Mouse (Mus musculus) spleen, adult 18-20 months (tissue): ENCODE data around the gene Pcnx3.
"Not testable (repeated sequence)": the region's sequence is repeated elsewhere in the genome, so short reads cannot be mapped to it uniquely, and the experiment has no call there.

Experiments
- DNase-seq, 2 experiments: peaks; one replicate each; pipeline ENCODE4 v3.0.0; 2022; ENCODE audit warnings: mixed read lengths in 2 of 2

The Pcnx3 gene

DNA sequence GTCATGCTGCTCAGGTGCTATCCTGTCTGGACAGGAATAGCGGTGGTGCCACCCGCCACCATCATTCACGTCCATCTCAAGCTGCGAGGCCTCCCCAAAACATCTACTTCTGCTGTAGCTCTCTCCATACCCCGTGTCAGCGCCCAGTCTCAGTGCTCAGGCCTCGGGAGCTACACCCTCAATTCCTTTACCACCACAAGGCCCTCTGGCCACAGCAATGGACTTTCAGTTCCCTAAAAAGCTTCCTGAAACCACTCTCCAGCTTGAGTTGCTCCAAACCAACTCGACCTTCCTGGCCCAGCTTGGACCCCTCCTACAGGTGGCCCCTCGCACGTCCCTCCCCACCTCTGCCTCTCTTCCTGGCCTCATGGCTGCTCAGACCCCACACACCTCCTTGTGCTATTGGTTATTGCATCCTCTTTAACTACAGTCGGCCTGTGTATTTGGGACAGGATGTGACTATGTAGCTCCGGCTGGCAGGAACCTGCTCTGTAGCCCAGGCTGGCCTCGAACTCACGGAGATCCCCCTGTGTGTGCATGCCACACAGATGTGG is 23.3 kb upstream of the Pcnx3 start:
- DNase-seq: no peak

DNA sequence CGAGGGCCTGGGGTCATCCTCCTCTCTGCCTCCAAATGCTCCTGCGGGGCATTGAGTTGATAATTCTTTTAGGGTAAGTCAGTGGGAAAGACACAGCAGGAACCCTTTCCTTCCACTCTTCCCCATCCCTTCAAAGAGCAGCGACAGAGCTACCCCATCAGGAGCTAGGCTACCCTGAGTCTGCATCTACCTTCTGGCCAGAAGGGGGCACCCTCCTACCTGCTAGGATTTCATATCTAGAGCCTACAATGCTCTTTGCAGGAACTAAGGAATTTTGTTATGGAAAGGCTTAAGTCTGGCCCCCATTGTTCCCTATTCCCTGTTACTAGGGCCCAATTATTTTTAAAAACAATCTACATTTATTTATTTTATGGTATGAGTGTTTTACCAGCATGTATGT is 22.5 kb upstream of the Pcnx3 start:
- peak in 1 of 2 experiments; percentile 70 for DNase-seq

DNA sequence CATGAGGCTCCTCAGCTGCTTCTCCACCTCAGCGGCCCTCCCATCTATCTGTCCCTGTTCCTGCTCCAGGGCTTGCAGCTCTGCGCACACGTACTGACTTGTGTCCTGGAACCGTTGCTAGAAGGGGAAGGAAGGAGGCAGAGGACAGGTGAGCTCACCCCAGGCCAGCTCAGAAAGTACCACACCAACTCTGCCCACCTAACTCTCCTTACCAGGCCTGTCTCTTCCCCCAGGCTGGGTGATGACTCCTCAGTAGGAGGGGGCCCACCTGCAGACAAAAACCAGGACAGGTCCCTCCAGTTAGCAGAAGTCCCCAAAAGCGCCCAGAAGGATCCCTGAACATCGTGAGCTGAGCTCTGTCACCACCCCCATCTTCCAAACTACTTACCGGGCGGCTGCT is 21.9 kb upstream of the Pcnx3 start:
- DNase-seq: no peak

DNA sequence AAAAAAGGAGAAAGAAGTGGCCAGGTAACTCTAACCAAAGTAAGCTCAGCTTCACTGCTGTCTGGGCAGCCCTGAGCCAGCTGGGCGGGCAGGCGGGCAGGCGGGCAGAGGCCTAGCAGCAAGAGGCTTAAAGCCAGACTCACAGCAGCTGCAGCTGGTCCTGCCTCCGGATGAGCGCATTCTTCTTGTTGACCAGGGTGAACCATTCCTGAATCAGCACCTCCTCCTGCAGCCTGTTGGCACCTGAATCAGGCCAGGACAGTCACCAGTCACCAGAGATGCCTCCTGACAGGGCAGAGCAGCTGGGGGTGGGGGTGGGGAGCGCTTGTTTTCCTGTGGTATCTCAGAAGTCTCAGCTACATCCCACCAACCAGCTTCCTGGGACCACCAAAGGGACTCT is 21.4 kb upstream of the Pcnx3 start:
- DNase-seq: no peak

- DNase-seq: no peak
These were observed 16.3 kb upstream of the Pcnx3 start for GRCm38 (mm10) chr19:5704801-5705571.

- DNase-seq: no peak
These were observed 15.6 kb upstream of the Pcnx3 start, which contains the start of gene Kcnk7 for GRCm38 (mm10) chr19:5704163-5704800. Gene Kcnk7 (plus strand): TSS chr19:5704367.

GRCm38 (mm10) chr19:5695849-5696462 is 7.2 kb upstream of the Pcnx3 start:
- no peak for DNase-seq

GRCm38 (mm10) chr19:5693801-5694200 is 5.1 kb upstream of the Pcnx3 start:
- no peak for DNase-seq

DNA sequence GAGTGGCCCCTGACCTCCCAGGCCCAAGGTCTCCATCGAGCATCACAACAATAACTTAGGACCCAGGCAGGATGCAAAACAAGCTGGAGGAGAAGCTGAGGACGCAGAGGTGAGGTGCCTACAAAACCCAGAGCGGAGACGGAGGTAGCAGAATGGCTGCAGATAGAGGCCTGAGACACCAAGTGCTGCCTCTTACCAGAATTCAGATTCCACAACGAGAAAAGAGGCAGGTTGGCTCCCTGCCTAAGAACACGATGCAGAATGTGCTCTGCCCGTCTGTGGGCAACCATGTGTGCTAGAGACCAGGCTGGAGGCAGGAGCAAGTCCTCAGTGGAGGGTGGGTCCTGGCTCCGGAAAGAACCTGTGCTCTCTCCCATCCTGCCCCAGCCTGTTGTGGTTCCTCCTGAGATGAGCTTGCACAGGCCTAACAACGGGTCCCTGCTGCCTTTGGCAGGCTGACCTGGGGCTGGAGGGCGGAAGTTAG is 4.2 kb upstream of the Pcnx3 start:
- DNase-seq: no peak

DNA sequence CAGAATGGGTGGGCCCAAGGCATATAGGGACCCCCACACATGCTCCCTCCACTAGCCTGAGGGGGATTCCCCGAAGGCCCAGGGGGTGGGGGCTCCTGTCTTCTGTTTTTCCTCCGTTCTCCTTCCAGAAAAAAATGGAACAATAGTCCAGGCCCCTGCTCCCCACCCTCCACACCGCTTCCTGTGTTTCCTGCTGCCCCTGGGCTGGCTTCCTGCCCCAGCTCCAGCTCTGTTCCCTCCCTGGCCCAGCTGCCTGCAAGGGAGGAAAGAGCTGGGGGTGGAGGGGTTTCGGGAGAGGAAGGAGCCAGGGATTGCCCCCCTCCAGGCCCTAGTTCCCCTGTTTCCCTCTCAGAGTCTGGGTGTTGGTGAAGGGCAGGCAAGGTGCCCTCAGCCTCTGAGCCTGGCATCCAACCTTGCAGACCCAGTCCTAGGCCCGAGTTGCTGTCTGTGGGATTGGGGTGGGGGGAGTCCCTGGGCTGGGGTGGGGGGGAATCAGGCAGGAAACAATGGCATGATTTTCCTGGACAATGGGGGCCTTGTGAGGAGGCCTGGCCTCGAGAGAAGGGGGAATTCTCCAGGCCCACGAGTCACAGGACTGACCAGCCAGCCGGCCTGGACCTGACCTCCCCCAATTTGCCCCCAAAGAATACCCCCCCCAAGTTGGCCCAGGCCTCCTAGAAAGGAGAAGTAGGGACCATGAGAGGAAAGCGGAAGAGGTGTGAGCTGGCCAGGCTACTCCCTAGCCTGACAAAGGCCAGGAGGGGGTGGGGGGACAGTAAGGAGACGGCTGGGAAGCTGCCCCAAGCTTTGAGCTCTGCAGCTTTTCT is 3.6 kb upstream of the Pcnx3 start:
- no peak for DNase-seq

- DNase-seq: no peak
These were observed 2.9 kb upstream of the Pcnx3 start for GRCm38 (mm10) chr19:5691601-5692000.

DNA sequence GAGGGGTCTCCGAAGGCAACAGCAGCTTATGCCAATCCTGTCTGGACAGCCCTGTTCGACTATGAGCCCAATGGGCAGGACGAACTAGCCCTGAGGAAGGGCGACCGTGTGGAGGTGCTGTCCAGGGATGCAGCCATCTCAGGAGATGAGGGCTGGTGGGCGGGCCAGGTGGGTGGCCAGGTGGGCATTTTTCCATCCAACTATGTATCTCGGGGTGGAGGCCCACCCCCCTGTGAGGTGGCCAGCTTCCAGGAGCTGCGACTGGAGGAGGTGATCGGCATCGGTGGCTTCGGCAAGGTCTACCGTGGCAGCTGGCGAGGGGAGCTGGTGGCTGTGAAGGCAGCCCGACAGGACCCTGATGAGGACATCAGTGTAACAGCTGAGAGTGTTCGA is 1.6 kb upstream of the Pcnx3 start:
- no peak for DNase-seq

GRCm38 (mm10) chr19:5689565-5690342 is 1.0 kb upstream of the Pcnx3 start:
- DNase-seq: peak; percentile 82 to 86

DNA sequence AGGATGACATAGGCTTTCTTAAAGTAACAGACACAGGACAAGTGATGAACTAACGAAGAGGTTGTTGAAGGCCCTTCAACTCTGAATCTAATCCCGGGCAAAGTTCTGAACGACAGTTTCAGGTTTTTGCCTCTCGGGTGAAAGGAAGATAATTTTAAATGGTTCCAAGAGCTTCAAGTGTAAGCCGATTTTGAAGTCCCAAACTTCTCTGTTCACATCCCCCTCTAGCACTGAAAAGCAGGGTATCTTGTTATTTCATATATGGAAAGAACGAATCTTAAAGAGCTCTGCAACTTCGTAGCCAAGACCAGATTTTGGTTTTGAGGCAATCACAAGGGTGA is 350 bp upstream of the Pcnx3 start:
- no peak for DNase-seq

DNA sequence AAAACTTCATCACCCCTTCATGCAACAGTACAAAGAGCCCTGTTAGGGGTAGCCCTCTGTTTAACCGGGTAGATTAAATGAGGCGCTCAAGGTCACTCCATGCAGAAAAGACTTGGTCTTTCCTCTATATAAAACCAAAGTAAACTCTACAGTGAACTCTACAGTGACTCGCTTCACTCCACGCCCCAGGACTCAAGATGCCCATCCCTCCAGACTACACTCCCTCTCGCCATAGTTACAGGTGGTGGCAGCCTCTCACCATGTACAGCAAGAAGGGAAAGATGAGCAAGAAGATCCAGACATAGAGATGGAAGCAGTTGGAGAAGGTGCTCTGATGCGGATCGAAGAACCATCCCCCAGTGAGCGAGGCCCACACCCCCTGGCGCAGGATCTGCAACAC is 970 bp downstream of the Pcnx3 start:
- DNase-seq: no peak

DNA sequence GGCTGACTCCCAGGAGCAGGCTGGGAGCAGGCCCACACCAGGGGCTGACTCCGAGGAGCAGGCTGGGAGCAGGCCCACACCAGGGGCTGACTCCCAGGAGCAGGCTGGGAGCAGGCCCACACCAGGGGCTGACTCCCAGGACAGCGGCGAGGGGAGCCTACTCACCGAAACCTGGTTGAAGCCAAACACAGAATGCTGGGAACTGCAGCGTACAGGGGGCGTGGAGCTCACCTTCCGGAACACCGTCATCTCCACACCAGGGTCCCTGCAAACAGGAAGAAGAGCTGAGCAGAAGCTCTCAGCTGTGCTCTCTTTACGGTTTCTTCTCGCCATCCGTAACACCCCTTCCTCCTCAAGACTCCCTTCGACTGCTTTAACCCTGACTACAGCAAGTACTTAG is 1.8 kb downstream of the Pcnx3 start:
- not testable (repeated sequence) for DNase-seq

- no peak for DNase-seq
These were observed 2.3 kb downstream of the Pcnx3 start for GRCm38 (mm10) chr19:5686437-5686836.

DNA sequence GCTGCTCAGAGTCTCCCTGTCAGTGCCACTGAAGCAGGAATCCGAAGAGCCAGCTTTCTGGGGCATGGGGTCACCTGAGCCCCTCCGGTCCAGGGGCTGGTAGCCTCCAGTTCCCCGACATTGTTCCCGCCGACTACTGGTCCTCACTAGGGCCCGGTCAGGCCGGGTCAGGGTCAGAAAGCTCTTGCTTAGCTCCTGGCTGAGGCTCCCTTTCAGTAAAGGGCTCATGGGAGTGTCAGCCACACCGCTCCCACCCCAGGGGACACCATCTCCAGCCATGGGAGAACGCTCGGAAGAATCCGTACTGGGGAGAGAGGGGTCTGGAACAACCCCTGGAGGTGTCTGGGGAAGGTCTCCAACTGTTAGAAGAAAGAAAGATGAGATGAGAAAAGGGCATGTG is 2.8 kb downstream of the Pcnx3 start:
- no peak for DNase-seq

GRCm38 (mm10) chr19:5685431-5685830 is 3.3 kb downstream of the Pcnx3 start:
- DNase-seq: no peak

- no peak for DNase-seq
These were observed 3.7 kb downstream of the Pcnx3 start for GRCm38 (mm10) chr19:5684985-5685384.

- no peak for DNase-seq
These were observed 4.5 kb downstream of the Pcnx3 start for GRCm38 (mm10) chr19:5684236-5684635.

- DNase-seq: no peak
These were observed 8.3 kb downstream of the Pcnx3 start for GRCm38 (mm10) chr19:5680432-5680831.
